Mouse (Mus musculus) spleen, adult 2 months (tissue): ENCODE results near the gene Xk.

Experiments used
- CTCF ChIP-seq: fragments of 200-500 bp; IDR thresholded peaks from 2 replicates; pipeline ENCODE4 v1.5.1; 2011; ENCODE audit warnings: mild to moderate bottlenecking, inconsistent platforms; ENCODE audit not compliant: insufficient read depth, insufficient read length, insufficient replicate concordance; ENCODE audit errors: extremely low read depth
- POLR2A ChIP-seq: fragments of 200-500 bp; IDR thresholded peaks from 2 replicates; pipeline ENCODE4 v1.6.1; 2011; ENCODE audit warnings: low read depth, low read length, inconsistent platforms

DNA sequence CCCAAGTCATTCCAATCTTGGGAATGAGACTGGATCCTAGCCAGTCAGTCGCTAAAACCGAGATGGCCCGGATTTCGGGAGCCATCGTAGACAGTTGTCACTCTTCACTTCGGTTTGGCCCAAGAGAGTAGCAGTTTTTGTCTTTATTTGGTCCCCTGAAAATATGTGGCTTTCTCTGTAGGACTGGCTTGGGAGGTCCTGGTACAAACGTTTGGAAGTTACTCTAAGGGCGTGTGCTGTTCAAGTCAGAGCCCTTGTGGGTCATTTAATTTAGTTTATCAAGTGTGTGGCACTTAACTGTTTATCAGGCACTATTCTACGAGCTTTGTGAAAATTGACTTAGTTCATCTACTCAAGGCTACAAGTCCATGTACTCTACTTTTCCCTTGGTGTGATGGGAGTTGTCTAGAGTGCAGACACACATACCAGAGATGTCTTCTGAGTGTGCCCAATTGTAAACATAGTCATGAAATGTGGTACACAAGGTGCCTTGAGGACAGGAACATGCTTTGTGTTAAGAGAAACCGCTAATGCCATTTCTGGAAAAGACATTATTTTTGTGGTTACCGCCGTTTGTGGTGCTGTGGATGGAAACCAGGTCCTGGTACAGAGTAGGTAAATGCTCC lies 934 bp downstream of the Xk start:
- TF ChIP-seq CTCF (no peak), POLR2A (no peak)
